Mouse (Mus musculus): Measurements from ENCODE around the gene 4930502E18Rik. TPM values are rescaled to one million over a fixed set of nuclear protein-coding genes. Genes with fewer than 3 reads are reported as not detected.

4930502E18Rik gene
- total and polyA plus RNA-seq, 3 experiments, result 0.26 TPM; not detected in 2

GRCm38 (mm10) chrX:53699225-53699624 lies 25.4 kb upstream of the 4930502E18Rik start:
- TF ChIP-seq POLR2AphosphoS2 (IDR thresholded peaks at IDR 0.05; ENCODE audit: low read depth, low read length), result no peak
- no peak for TF ChIP-seq E2F4 (IDR thresholded peaks at IDR 0.05; ENCODE audit: insufficient replicate concordance, low read depth, low read length)
- no peak for TF ChIP-seq GABPA (IDR thresholded peaks at IDR 0.05; ENCODE audit: insufficient replicate concordance, low read depth, low read length)
- no peak for TF ChIP-seq CHD1 (IDR thresholded peaks at IDR 0.05; ENCODE audit: low read depth, low read length)
- TF ChIP-seq TCF12 (IDR thresholded peaks at IDR 0.05; ENCODE audit: low read depth, low read length), result no peak
- no peak for TF ChIP-seq USF2 (conservative IDR thresholded peaks at IDR 0.05; ENCODE audit: low read depth, low read length)
- no peak for TF ChIP-seq UBTF (IDR thresholded peaks at IDR 0.05; ENCODE audit: low read depth, low read length)
- no peak for TF ChIP-seq TBP (conservative IDR thresholded peaks at IDR 0.05; ENCODE audit: low read depth, low read length)
- TF ChIP-seq ZMIZ1 (IDR thresholded peaks at IDR 0.05; ENCODE audit: low read depth, low read length), result no peak
- no peak for TF ChIP-seq JUND (conservative IDR thresholded peaks at IDR 0.05; ENCODE audit: low read depth, low read length)
- TF ChIP-seq MAZ (IDR thresholded peaks at IDR 0.05; ENCODE audit: low read depth, low read length), result no peak
- H3K9ac ChIP-seq (ENCODE audit: insufficient read depth, low read depth), result no peak overlapping the region
- no peaks in the 10 kb centered on the region for H3K4me1 ChIP-seq (ENCODE audit: control insufficient read depth in 1 of 2, insufficient read depth in 2 of 2)
- peaks cover 14% of the 10 kb centered on the region for H3K27me3 ChIP-seq (replicated peaks)
- H3K9me3 ChIP-seq (replicated peaks; ENCODE audit: low read length), result no peaks in the 10 kb centered on the region
- H3K36me3 ChIP-seq (replicated peaks in 1 of 2; ENCODE audit: control insufficient read depth in 1 of 2, insufficient read depth in 1 of 2, low read length in 1 of 2), result no peaks in the 10 kb centered on the region
- H3K4me3 ChIP-seq (replicated peaks in 1 of 3; ENCODE audit: low read depth in 2 of 3, low read length in 2 of 3, poor library complexity in 1 of 3), result no peak overlapping the region
- in situ Hi-C loops (cut with MboI; ENCODE audit: low pct_ligation_motif_present, low pct_unique_long_range_greater_than_20kb, low sequenced_read_pairs) (no loop called here), dilution Hi-C loops (cut with MboI; ENCODE audit: extremely low pct_ligation_motif_present, extremely low pct_unique_long_range_greater_than_20kb, low sequenced_read_pairs) (no loop called here)
- no peaks in the 10 kb centered on the region for H3K79me2 ChIP-seq (replicated peaks; ENCODE audit: control insufficient read depth, extremely low read depth, insufficient read depth, poor library complexity, severe bottlenecking)
- H3K4me2 ChIP-seq (ENCODE audit: insufficient read depth, low read depth, poor library complexity, severe bottlenecking), result no peak overlapping the region
- no peak overlapping the region for H3K27ac ChIP-seq (ENCODE audit: insufficient read depth, low read depth)
- no peak for DNase-seq (ENCODE audit: extremely low read depth)

GRCm38 (mm10) chrX:53702673-53703072 lies 22.0 kb upstream of the 4930502E18Rik start:
- Histone ChIP-seq H3K4me3 (replicated peaks in 1 of 3; ENCODE audit: low read depth in 2 of 3, low read length in 2 of 3, poor library complexity in 1 of 3) (no peak overlapping the region), H3K27ac (ENCODE audit: insufficient read depth, low read depth) (no peak overlapping the region), H3K4me2 (ENCODE audit: insufficient read depth, low read depth, poor library complexity, severe bottlenecking) (no peak overlapping the region), H3K36me3 (replicated peaks in 1 of 2; ENCODE audit: control insufficient read depth in 1 of 2, insufficient read depth in 1 of 2, low read length in 1 of 2) (no peaks in the 10 kb centered on the region), H3K27me3 (replicated peaks) (peaks cover 10% of the 10 kb centered on the region), H3K79me2 (replicated peaks; ENCODE audit: control insufficient read depth, extremely low read depth, insufficient read depth, poor library complexity, severe bottlenecking) (no peaks in the 10 kb centered on the region), H3K9me3 (replicated peaks; ENCODE audit: low read length) (no peaks in the 10 kb centered on the region), H3K4me1 (ENCODE audit: control insufficient read depth in 1 of 2, insufficient read depth in 2 of 2) (no peaks in the 10 kb centered on the region), H3K9ac (ENCODE audit: insufficient read depth, low read depth) (no peak overlapping the region)
- in situ Hi-C loops (cut with MboI; ENCODE audit: low pct_ligation_motif_present, low pct_unique_long_range_greater_than_20kb, low sequenced_read_pairs), result no loop called here
- TF ChIP-seq ETS1 (conservative IDR thresholded peaks at IDR 0.05; ENCODE audit: low read depth, low read length) (no peak), USF1 (IDR thresholded peaks at IDR 0.05; ENCODE audit: low read depth, low read length) (no peak)
- DNase-seq (ENCODE audit: extremely low read depth), result no peak
- dilution Hi-C loops (cut with MboI; ENCODE audit: extremely low pct_ligation_motif_present, extremely low pct_unique_long_range_greater_than_20kb, low sequenced_read_pairs), result no loop called here

GRCm38 (mm10) chrX:53715942-53716322 lies 8.7 kb upstream of the 4930502E18Rik start:
- H3K9ac ChIP-seq (ENCODE audit: insufficient read depth, low read depth), result no peak overlapping the region
- H3K4me1 ChIP-seq (ENCODE audit: control insufficient read depth in 1 of 2, insufficient read depth in 2 of 2), result no peaks in the 10 kb centered on the region
- TF ChIP-seq ZC3H11A (IDR thresholded peaks at IDR 0.05; ENCODE audit: low read depth, low read length), result no peak
- no peak for TF ChIP-seq NELFE (IDR thresholded peaks at IDR 0.05; ENCODE audit: low read depth, low read length)
- no peak for TF ChIP-seq ETS1 (conservative IDR thresholded peaks at IDR 0.05; ENCODE audit: low read depth, low read length)
- TF ChIP-seq POLR2AphosphoS2 (IDR thresholded peaks at IDR 0.05; ENCODE audit: low read depth, low read length), result no peak
- TF ChIP-seq ZMIZ1 (IDR thresholded peaks at IDR 0.05; ENCODE audit: low read depth, low read length), result no peak
- TF ChIP-seq SIN3A (IDR thresholded peaks at IDR 0.05; ENCODE audit: low read length), result no peak
- no peak for TF ChIP-seq IRF4 (IDR thresholded peaks at IDR 0.05; ENCODE audit: low read depth, low read length)
- TF ChIP-seq MAZ (IDR thresholded peaks at IDR 0.05; ENCODE audit: low read depth, low read length), result no peak
- H3K79me2 ChIP-seq (replicated peaks; ENCODE audit: control insufficient read depth, extremely low read depth, insufficient read depth, poor library complexity, severe bottlenecking), result no peaks in the 10 kb centered on the region
- H3K4me2 ChIP-seq (ENCODE audit: insufficient read depth, low read depth, poor library complexity, severe bottlenecking), result no peak overlapping the region
- H3K27ac ChIP-seq (ENCODE audit: insufficient read depth, low read depth), result no peak overlapping the region
- H3K36me3 ChIP-seq (replicated peaks in 1 of 2; ENCODE audit: control insufficient read depth in 1 of 2, insufficient read depth in 1 of 2, low read length in 1 of 2), result no peaks in the 10 kb centered on the region
- no peak for DNase-seq (ENCODE audit: extremely low read depth)
- no peaks in the 10 kb centered on the region for H3K27me3 ChIP-seq (replicated peaks)
- in situ Hi-C loops (cut with MboI; ENCODE audit: low pct_ligation_motif_present, low pct_unique_long_range_greater_than_20kb, low sequenced_read_pairs), result no loop called here
- no peak overlapping the region for H3K4me3 ChIP-seq (replicated peaks in 1 of 3; ENCODE audit: low read depth in 2 of 3, low read length in 2 of 3, poor library complexity in 1 of 3)
- dilution Hi-C loops (cut with MboI; ENCODE audit: extremely low pct_ligation_motif_present, extremely low pct_unique_long_range_greater_than_20kb, low sequenced_read_pairs), result no loop called here
- H3K9me3 ChIP-seq (replicated peaks; ENCODE audit: low read length), result no peaks in the 10 kb centered on the region

Data from CH12.LX (cell line).